Mouse (Mus musculus) left cerebral cortex, postnatal 10 days (tissue): ENCODE measurements at regions not wholly inside any gene's neighbourhood (a gene's known extent, or its start where the extent isn't known, plus 50 kb on each side); places are given as distances from the start of the nearest gene placed in this dataset.

Source experiments
- DNase-seq, 2 experiments: peaks; one replicate each; pipeline ENCODE4 v3.0.0; 2021 to 2022; ENCODE audit warnings: low spot score in 2 of 2, mixed read lengths in 1 of 2; ENCODE audit errors: extremely low spot score in 1 of 2
- intact Hi-C: fragments of 180-260 bp; cut with DNase I; formaldehyde crosslinking; loops from one replicate; pipeline ENCODE4 v1.15.1; 2025

DNA sequence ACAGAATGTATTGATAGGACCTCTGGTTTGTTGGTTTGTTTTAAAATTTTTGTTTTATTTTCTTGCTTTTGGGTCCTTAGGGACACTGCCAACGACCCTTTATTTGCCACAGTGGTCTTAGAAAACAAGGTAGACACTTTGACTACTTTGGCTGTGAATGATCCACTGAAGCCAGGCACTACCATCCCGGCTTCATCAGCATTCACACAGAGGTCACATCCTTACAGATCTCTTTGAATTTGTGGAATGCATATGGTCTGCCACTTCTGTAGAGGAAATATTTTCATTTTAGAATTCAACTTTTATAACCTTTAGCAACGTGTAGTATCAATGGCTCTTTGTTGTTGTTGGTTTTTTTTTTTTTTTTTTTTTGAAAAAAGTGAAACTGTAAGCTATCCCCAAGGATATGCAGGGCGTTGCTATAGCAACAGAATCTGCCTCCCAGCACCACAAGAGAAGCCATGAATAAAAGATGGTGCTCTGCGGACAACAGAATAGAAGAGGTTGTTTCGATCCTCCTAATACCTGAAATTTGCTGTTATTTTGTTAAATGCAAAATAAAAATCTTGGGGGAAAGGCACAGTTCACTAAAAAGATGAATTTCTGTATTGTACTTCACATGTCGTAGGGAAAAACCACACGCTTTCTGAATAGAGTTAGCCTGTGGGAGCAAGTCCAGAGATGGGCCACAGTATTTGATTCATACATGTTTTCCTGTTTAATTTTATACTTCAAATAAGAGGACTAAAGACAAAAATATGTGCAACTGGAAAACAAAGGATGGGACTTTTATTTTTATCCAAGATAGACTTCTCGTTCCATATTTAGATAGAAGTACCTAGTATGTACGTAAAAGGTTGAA lies 103.4 kb downstream of the Brms1l start:
- peak; percentile 27 to 28 for DNase-seq
- intact Hi-C loops, result no loop called here

GRCm38 (mm10) chr12:55934172-55934571 lies 98.0 kb downstream of the Brms1l start:
- no peak for DNase-seq
- intact Hi-C loops, result no loop called here

- no peak for DNase-seq
- intact Hi-C loops, result no loop called here
These were observed 97.3 kb downstream of the Brms1l start for GRCm38 (mm10) chr12:55933417-55933816.

DNA sequence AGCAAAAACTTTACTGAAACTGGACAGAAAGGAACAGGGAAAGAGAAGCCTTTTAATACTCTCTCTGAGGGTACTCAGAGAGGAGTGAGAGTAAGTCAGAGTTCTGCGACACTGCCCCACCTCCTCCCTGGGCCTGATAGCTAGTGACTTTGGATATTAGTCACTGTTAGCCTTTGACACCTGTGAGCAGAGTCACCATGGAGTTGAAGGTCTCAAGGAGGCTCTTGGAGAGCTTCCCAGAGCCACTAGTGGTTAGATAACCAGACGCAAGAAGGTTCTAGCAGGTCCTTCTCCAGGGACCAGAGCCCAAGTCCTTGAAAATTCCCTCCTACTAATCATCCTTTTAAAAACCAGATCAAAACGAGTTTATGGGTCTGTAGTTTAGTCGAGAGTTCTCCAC lies 94.3 kb downstream of the Brms1l start:
- no peak for DNase-seq

DNA sequence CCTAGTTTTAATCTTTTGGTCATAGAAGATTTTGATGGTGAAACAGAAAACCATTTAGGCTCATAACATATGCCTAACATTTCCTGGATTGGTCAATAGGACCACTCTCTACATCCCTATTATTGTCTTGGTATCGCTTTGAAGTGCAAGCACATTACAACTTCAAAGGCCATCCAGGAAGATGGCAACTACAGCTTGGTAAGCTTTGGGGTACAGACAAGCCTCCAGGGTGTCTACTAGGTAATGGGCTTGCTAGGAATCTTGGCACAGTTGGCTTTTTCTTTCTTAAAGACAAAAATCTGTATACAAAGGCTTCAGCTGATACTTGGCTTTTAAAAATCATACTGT lies 90.8 kb downstream of the Brms1l start:
- DNase-seq, result no peak
- intact Hi-C loops, result no loop called here

More for the DNA sequence above, 94.3 kb downstream of the Brms1l start:
- intact Hi-C loops, result no loop called here

- intact Hi-C loops, result no loop called here
- DNase-seq, result no peak
These were observed 90.3 kb downstream of the Brms1l start for GRCm38 (mm10) chr12:55926276-55926973.
